Mouse (Mus musculus): ENCODE results near the gene Prss27.

DNA sequence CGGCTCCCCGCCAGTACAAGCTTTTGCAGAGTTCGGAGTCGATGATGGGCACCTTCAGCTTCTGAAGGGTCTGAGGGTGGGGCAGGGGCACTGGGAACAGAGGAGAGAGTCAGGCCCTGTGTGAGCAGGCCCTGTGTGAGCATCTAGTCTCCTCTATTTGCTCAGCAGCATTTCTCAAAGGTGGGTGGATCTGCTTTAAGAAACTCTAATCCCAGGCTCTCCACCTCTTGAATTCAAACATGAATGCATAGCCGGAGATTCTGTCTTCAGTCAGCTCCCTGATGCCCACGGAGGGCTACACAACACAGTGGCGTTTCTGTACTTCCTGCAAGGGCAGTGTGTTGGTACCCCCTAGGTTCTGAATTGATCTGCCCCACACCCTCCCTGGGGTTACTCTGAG is 43.3 kb upstream of the Prss27 start:
- TF ChIP-seq CTCF (IDR thresholded peaks at IDR 0.05; ENCODE audit: extremely low read depth, insufficient read length, insufficient replicate concordance, low read depth, low read length) (no peak), POLR2A (IDR thresholded peaks at IDR 0.05; ENCODE audit: low read depth, low read length) (no peak)

All from small intestine, adult 2 months (tissue).